Mouse (Mus musculus) limb, embryonic 11.5 days (tissue): ENCODE data around the gene Grhl3. TPM values are rescaled to one million over a fixed set of nuclear protein-coding genes. Genes with fewer than 3 reads are reported as not detected.

Experiments used
- ATAC-seq: fragments of 200-750 bp; cut with Nextera tagmentation; 2 replicates; pipeline ENCODE4 v1.8.0; 2017; ENCODE audit warnings: low read depth; ENCODE audit not compliant: insufficient number of reproducible peaks, low FRiP score, low TSS enrichment
- DNase-seq: peaks from one replicate; pipeline ENCODE4 v3.0.0-alpha.2; 2015; ENCODE audit warnings: low spot score
- H3K27ac ChIP-seq: fragments of 300-500 bp; sonication (generic); replicated peaks from 2 replicates; pipeline ENCODE4 v1.5.1; 2014; ENCODE audit warnings: low read depth, mild to moderate bottlenecking, low read length
- H3K27me3 ChIP-seq: fragments of 300-500 bp; sonication (generic); 2 replicates; pipeline ENCODE4 v1.6.1; 2014; ENCODE audit warnings: mild to moderate bottlenecking, low read length, mixed read lengths; ENCODE audit not compliant: control insufficient read depth, insufficient read depth
- H3K36me3 ChIP-seq: fragments of 300-500 bp; sonication (generic); 2 replicates; pipeline ENCODE4 v1.6.1; 2014; ENCODE audit warnings: mild to moderate bottlenecking, low read length, moderate library complexity, mixed read lengths; ENCODE audit not compliant: control insufficient read depth, insufficient read depth
- H3K4me1 ChIP-seq: fragments of 300-500 bp; sonication (generic); 2 replicates; pipeline ENCODE4 v1.6.1; 2014; ENCODE audit warnings: low read length, mixed read lengths; ENCODE audit not compliant: control insufficient read depth, insufficient read depth
- H3K4me2 ChIP-seq: fragments of 300-500 bp; sonication (generic); 2 replicates; pipeline ENCODE4 v1.6.1; 2014; ENCODE audit warnings: low read depth, mild to moderate bottlenecking, moderate library complexity; ENCODE audit not compliant: severe bottlenecking
- H3K4me3 ChIP-seq: fragments of 300-500 bp; sonication (generic); 2 replicates; pipeline ENCODE4 v1.5.1; 2014; ENCODE audit warnings: low read depth, low read length
- H3K9ac ChIP-seq: fragments of 300-500 bp; sonication (generic); 2 replicates; pipeline ENCODE4 v1.6.1; 2014; ENCODE audit warnings: mild to moderate bottlenecking, low read length
- H3K9me3 ChIP-seq: fragments of 300-500 bp; sonication (generic); 2 replicates; pipeline ENCODE4 v1.6.1; 2016; ENCODE audit warnings: low read length; ENCODE audit not compliant: control insufficient read depth
- WGBS: fragments of 180-500 bp; shearing (Covaris S2); extraction: QIAGEN DNeasy Blood & Tissue Kit; methylation state at CpG from one replicate; pipeline ENCODE4 v1.1.7; 2014; 5-methylcytosine and 5-hydroxymethylcytosine counted together
- polyA plus RNA-seq: library from polyadenylated mRNA; unstranded; fragments of >200 nt; fragmentation: Nextera tagmentation; extraction: Ambion mirVana; gene quantifications from 2 replicates; pipeline ENCODE4 v1.2.1, GENCODE M21; 2014

Grhl3 gene
- polyA plus RNA-seq, 1 experiment from 2014 or later: 8.3 TPM

GRCm38 (mm10) chr4:135569201-135569600 lies 4.2 kb downstream of the Grhl3 start:
- H3K4me1 ChIP-seq: peaks cover 60% of the 10 kb centered on the region
- no peak overlapping the region for H3K4me3 ChIP-seq
- WGBS: under 1% methylated on average over 11 of the region's 11 CpGs
- no peak overlapping the region for H3K27ac ChIP-seq
- H3K36me3 ChIP-seq: no peaks in the 10 kb centered on the region
- no peaks in the 10 kb centered on the region for H3K9me3 ChIP-seq
- ATAC-seq (no peak), DNase-seq (no peak)
- peaks cover 39% of the 10 kb centered on the region for H3K27me3 ChIP-seq
- peak overlapping the region; percentile 47 for H3K4me2 ChIP-seq
- 0 out of 2 replicates have a peak overlapping the region, but pooled peaks have one; percentile 4 for H3K9ac ChIP-seq

GRCm38 (mm10) chr4:135567484-135567883 lies 5.9 kb downstream of the Grhl3 start:
- DNase-seq (no peak), ATAC-seq (no peak)
- Histone ChIP-seq H3K4me3 (no peak overlapping the region), H3K4me2 (no peak overlapping the region), H3K36me3 (no peaks in the 10 kb centered on the region), H3K9ac (no peak overlapping the region), H3K9me3 (no peaks in the 10 kb centered on the region), H3K27me3 (peaks cover 22% of the 10 kb centered on the region), H3K4me1 (peaks cover 49% of the 10 kb centered on the region), H3K27ac (no peak overlapping the region)
- WGBS: 32% methylated on average over 8 of the region's 8 CpGs

GRCm38 (mm10) chr4:135567042-135567441 lies 6.4 kb downstream of the Grhl3 start:
- ATAC-seq (no peak), DNase-seq (no peak)
- Histone ChIP-seq H3K36me3 (no peaks in the 10 kb centered on the region), H3K4me1 (peaks cover 44% of the 10 kb centered on the region), H3K27ac (no peak overlapping the region), H3K9ac (no peak overlapping the region), H3K4me3 (no peak overlapping the region), H3K9me3 (no peaks in the 10 kb centered on the region), H3K4me2 (no peak overlapping the region), H3K27me3 (peaks cover 17% of the 10 kb centered on the region)
- 33% methylated on average over 11 of the region's 11 CpGs for WGBS

- Histone ChIP-seq H3K4me2 (no peak overlapping the region), H3K27ac (no peak overlapping the region), H3K9ac (no peak overlapping the region), H3K9me3 (no peaks in the 10 kb centered on the region), H3K27me3 (peaks cover 13% of the 10 kb centered on the region; the same call in 1 of the 2 replicates), H3K4me1 (peaks cover 30% of the 10 kb centered on the region), H3K4me3 (no peak overlapping the region), H3K36me3 (no peaks in the 10 kb centered on the region)
- ATAC-seq (no peak), DNase-seq (no peak)
- 73% methylated on average over 9 of the region's 9 CpGs for WGBS
These were observed 8.0 kb downstream of the Grhl3 start for GRCm38 (mm10) chr4:135565400-135565799.

DNA sequence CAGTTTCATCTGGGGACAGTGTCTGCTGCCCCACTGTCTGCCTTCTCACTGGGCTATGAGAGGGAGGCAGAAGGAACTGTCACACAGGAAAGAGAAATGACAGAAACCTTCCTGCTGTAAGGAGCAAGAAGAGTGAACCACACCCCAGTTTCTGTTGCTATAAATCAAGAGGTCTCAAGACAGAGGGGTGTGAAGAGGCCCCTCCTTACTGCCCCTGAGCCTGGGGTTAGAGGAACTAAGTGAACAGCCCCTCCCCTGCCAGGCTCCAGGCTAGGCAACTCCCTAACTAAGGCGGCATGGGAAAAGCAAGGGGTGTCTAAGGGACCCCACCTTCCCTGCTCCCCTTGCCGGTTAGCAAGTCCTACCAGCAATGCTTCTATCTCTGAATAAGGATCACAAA lies 9.6 kb downstream of the Grhl3 start:
- no peak for DNase-seq
- H3K36me3 ChIP-seq: no peaks in the 10 kb centered on the region
- H3K4me2 ChIP-seq: no peak overlapping the region
- peaks cover 9% of the 10 kb centered on the region; the same call in 1 of the 2 replicates for H3K27me3 ChIP-seq
- no peaks in the 10 kb centered on the region for H3K9me3 ChIP-seq
- H3K4me3 ChIP-seq: no peak overlapping the region
- no peak overlapping the region for H3K9ac ChIP-seq
- WGBS: 23% methylated on average over 2 of the region's 2 CpGs
- peaks cover 16% of the 10 kb centered on the region for H3K4me1 ChIP-seq
- H3K27ac ChIP-seq: no peak overlapping the region
- ATAC-seq: no peak

DNA sequence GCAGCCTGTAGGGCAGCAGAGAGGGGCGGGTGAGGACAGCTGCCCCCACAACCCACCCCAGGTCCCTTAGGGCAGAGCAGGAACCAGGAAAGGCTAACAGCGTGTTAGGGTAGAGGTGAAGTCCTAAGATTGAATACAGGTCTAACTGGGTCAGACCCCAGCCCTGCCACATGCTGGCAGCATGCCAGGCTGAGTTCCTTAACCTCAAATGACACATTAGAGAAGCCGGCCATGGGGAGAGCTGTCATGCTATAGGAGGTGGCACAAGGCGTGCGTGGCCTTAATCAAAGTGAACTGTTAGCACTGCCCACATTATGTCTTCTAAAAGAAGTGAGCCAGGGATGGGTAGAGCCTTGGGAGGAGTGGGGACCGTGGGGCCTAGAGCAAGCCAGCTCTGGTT lies 24.1 kb downstream of the Grhl3 start:
- no peak for ATAC-seq
- no peaks in the 10 kb centered on the region for H3K9me3 ChIP-seq
- H3K4me1 ChIP-seq: peaks cover 50% of the 10 kb centered on the region
- no peaks in the 10 kb centered on the region; the same call in 1 of the 2 replicates for H3K27me3 ChIP-seq
- H3K27ac ChIP-seq: peak overlapping the region; percentile 25; the same call in 1 of the 2 replicates
- no peak overlapping the region for H3K4me3 ChIP-seq
- WGBS: 57% methylated on average over 6 of the region's 6 CpGs
- no peak overlapping the region for H3K4me2 ChIP-seq
- no peak overlapping the region for H3K9ac ChIP-seq
- no peak for DNase-seq
- H3K36me3 ChIP-seq: no peaks in the 10 kb centered on the region

GRCm38 (mm10) chr4:135548521-135549077 lies 24.8 kb downstream of the Grhl3 start:
- no peak for ATAC-seq
- WGBS: 18% methylated on average over 9 of the region's 9 CpGs
- Histone ChIP-seq H3K4me1 (peaks cover 50% of the 10 kb centered on the region), H3K27me3 (no peaks in the 10 kb centered on the region; the same call in 1 of the 2 replicates), H3K9ac (no peak overlapping the region), H3K9me3 (no peaks in the 10 kb centered on the region), H3K4me2 (0 out of 2 replicates have a peak overlapping the region, but pooled peaks have one; percentile 18), H3K27ac (no peak overlapping the region), H3K4me3 (no peak overlapping the region), H3K36me3 (no peaks in the 10 kb centered on the region)
- no peak for DNase-seq

- peaks cover 50% of the 10 kb centered on the region for H3K4me1 ChIP-seq
- WGBS: 4% methylated on average over 7 of the region's 7 CpGs
- DNase-seq (peak; percentile 44), ATAC-seq (0 out of 2 replicates have a peak, but pooled peaks have one; percentile 55)
- H3K27ac ChIP-seq: no peak overlapping the region
- H3K4me2 ChIP-seq: no peak overlapping the region
- no peaks in the 10 kb centered on the region; the same call in 1 of the 2 replicates for H3K27me3 ChIP-seq
- no peak overlapping the region for H3K4me3 ChIP-seq
- H3K9me3 ChIP-seq: no peaks in the 10 kb centered on the region
- H3K36me3 ChIP-seq: no peaks in the 10 kb centered on the region
- peak overlapping the region; percentile 46; the same call in 1 of the 2 replicates for H3K9ac ChIP-seq
These were observed 25.3 kb downstream of the Grhl3 start for GRCm38 (mm10) chr4:135548108-135548507.
